Mouse (Mus musculus): ENCODE data around the gene Gm6509. TPM values are rescaled to one million over a fixed set of nuclear protein-coding genes. Genes with fewer than 3 reads are reported as not detected.

Gm6509 gene
- not detected in 2 replicates for polyA plus RNA-seq (2012; ENCODE audit: low replicate concordance)

DNA sequence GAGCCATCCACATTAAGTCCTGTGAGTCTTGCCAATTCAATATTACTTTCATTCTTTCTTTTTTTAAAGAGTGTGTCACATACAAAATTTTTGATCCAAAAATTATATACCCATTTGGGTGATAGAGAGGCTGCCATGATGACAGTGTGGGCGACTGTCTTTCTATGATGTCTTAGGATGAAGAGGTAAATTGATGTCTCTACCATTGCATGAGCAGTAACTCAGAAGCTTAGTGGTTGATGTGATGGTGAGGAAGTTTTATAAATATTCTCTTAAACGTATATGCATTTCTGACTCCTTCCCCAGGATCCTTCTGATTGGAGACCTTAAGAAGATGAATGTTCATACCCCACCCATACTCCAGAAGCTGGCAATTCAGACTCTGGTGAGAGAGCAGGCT, at the start of gene Gm6509:
TSS of gene Gm6509 (plus strand) at position 301 of the 400 bp plus-strand sequence.

DNA sequence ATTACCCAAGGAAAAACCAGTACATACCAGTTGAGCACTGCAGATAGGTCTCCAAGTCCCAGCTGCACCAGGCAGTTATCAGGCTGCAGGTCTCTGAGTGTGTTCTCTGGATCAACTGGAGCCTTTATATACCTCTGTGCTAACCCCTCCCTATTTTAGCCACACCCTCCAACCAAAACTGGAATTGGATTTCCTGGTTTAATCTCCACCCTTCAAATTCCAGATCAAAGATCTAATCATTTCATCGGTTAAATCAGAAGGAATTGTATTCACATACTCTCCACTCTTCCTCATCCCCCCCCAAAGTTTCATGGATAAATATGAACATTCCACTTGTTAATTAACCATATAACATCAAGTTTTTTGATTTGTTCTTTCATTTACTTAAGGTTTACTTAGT, 7.5 kb upstream of the Gm6509 start, which contains the start of gene Gm3147:
TSS of gene Gm3147 (minus strand) at position 101 of the 400 bp plus-strand sequence.

DNA sequence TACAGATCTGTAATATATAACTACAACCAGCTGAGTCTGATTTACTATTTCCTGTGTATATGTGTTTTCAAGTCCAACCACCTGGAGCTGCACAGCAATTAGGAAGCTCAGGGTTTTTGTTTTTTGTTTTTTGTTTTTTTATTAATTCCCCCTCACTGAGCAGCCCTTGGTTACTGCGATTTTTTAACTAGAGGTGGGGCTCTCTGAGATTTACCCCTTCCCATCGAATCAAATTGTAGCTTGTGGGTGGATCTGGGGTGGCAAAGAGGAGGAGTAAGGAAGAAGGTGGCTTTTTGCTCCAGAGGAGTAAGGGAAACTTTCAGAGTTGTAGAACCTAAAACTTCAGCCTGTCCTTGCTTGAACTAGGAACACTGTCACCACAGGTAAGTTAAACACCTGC, 24.3 kb downstream of the Gm6509 start, which contains the start of gene Gm6205:
TSS of gene Gm6205 (plus strand) at position 301 of the 400 bp plus-strand sequence.

Other genes with a start within 250 kb of the Gm6509 start
- gene Gm7682, start 178.2 kb upstream of the Gm6509 start, polyA plus RNA-seq (2012; ENCODE audit: low replicate concordance) = not detected in 2 replicates
- gene Gm3139, start 97.7 kb upstream of the Gm6509 start, polyA plus RNA-seq (2012; ENCODE audit: low replicate concordance) = not detected in 2 replicates
- gene Gm3147, start 7.6 kb upstream of the Gm6509 start, polyA plus RNA-seq (2012; ENCODE audit: low replicate concordance) = not detected in 2 replicates
- gene Gm6205, start 24.4 kb downstream of the Gm6509 start, polyA plus RNA-seq (2012; ENCODE audit: low replicate concordance) = not detected in 2 replicates
- gene Gm3183, start 241.5 kb downstream of the Gm6509 start, polyA plus RNA-seq (2012; ENCODE audit: low replicate concordance) = not detected in 2 replicates

All from leukemia stem cell, adult 10-12 weeks (primary cell).